Mouse (Mus musculus) brown adipose tissue, adult 24 weeks (tissue): Measurements from ENCODE around the gene Sec62. TPM values are rescaled to one million over a fixed set of nuclear protein-coding genes. Genes with fewer than 3 reads are reported as not detected.

Experiments
- H3K27ac ChIP-seq: fragments of 200-500 bp; replicated peaks from 2 replicates; pipeline ENCODE4 v1.5.1; 2012; ENCODE audit warnings: low read depth, mild to moderate bottlenecking, low read length
- H3K4me1 ChIP-seq: fragments of 200-500 bp; 2 replicates; pipeline ENCODE4 v1.6.1; 2012; ENCODE audit warnings: low read length, mixed read lengths; ENCODE audit not compliant: control insufficient read depth, insufficient read depth, insufficient read length
- H3K4me3 ChIP-seq: fragments of 200-500 bp; 2 replicates; pipeline ENCODE4 v1.5.1; 2012; ENCODE audit warnings: low read depth, mild to moderate bottlenecking, low read length, moderate library complexity; ENCODE audit not compliant: insufficient read depth
- polyA plus RNA-seq: library from polyadenylated mRNA; stranded (reverse); fragments of >200 nt; gene quantifications from 2 replicates; pipeline ENCODE4 v1.2.4, GENCODE M21; 2012; ENCODE audit not compliant: missing spikeins, insufficient read depth, insufficient read length

Gene Sec62
- 70.6 and 78.5 TPM in 2 replicates for polyA plus RNA-seq

DNA sequence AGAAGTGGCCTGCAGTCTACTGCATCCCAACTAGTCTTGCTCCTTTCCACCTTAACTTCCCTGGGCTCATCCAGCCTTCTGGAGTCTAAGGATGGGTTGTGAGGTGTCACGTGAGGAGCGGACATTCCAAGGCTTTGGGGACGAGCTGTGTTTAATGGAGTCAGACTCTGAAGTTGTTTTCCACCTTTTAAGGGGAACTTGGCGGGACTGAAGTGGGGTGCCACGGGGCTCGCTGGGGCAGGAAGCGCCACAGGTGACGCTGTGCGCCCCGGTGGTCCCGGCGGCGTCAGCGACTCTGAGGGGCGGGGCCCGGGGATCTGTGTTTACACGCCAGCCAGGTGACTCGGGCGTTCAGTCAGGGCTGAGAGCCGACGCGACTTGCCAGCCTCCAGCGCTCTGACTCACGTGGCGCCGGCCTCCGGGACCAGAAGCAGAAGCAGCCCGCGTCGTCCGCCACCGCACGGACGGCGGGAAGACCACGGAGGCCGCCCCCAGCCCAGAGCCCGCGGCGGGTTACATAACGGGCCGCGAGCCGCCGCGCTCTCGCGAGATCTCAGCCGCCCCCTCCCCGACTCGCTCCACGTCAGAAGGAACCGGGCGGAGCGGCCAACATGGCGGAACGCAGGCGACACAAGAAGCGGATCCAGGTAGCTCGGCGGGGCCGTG is at the start of gene Sec62:
Gene Sec62 (plus strand): TSS at position 139 of the 666 bp plus-strand sequence.
- peaks cover 3% of the 10 kb centered on the region for H3K4me1 ChIP-seq
- peak within 1 kb of the TSS; percentile 99 for H3K27ac ChIP-seq

DNA sequence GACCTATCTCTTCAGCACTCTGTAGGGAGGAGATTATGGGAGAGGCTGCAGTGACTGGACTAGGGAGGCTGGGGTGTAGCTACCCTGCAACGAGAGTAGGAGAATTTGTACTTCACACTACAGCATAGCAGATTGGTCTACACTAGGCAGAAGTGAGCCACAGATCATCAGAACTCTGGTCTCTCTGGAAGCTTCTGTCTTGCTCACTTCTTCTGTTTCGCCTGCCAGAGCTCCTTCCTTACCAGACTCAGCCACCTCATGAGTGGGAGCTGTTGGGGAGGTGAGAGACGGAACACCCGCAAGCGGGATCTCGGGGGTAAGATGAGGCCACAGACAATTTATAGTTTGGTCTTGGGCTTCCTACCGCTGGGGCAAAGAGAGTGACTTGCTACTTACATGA is 49.8 kb upstream of the Sec62 start:
- no peaks in the 10 kb centered on the region for H3K4me1 ChIP-seq
- no peak overlapping the region for H3K27ac ChIP-seq
- H3K4me3 ChIP-seq: no peak overlapping the region

More for the DNA sequence above, at the start of gene Sec62:
- H3K4me3 ChIP-seq: peak within 1 kb of the TSS; percentile 79

DNA sequence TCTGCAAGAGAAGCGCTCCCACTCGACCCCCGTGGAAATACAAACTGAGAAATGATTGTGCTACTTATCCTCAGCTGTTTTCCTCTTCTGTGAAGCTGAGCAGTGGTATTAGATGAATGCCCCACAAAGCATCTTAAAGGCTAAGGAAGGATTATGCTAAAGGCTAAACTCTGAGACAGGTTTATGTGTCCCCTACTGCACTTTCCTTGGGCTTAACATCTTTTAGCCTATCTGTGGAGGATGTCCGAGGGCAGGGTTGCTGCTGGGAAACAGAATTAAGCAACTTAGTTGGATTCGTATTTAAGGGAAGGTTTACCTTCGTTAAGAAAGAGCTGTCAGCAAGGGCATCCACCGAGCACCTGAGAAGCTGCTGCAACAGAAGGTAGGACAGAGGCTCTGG is 46.7 kb upstream of the Sec62 start, which contains the start of gene Samd7:
Gene Samd7 (plus strand): TSS at position 288 of the 400 bp plus-strand sequence.
- no peak within 1 kb of the TSS for H3K27ac ChIP-seq
- H3K4me1 ChIP-seq: no peaks in the 10 kb centered on the region
- no peak within 1 kb of the TSS for H3K4me3 ChIP-seq

- Histone ChIP-seq H3K27ac (no peak overlapping the region), H3K4me1 (no peaks in the 10 kb centered on the region), H3K4me3 (no peak overlapping the region)
Observed at GRCm38 (mm10) chr3:30748316-30748715, 44.4 kb upstream of the Sec62 start.

DNA sequence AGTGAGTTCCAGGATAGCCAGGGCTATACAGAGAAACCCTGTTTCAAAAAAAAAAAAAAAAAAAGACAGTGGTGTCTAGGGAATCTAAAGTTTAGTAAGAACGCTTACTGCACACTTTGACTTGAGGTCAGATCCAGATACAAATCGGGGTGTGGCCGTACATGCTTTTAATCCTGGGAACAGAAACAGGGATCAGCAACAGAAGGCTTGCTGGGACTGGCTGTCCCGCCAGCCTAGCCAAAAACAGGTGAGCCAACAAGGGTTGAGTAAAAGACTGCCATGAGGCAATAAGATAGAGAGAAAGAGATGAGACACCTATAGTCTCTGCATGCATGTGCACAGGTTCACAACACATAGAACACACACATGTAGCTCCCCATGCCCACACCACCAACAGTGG is 38.0 kb upstream of the Sec62 start:
- H3K4me3 ChIP-seq: no peak overlapping the region
- no peaks in the 10 kb centered on the region for H3K4me1 ChIP-seq
- no peak overlapping the region for H3K27ac ChIP-seq

GRCm38 (mm10) chr3:30764877-30765276 is 27.8 kb upstream of the Sec62 start:
- Histone ChIP-seq H3K4me1 (no peaks in the 10 kb centered on the region), H3K4me3 (no peak overlapping the region), H3K27ac (no peak overlapping the region)

GRCm38 (mm10) chr3:30765311-30766027 is 27.2 kb upstream of the Sec62 start:
- H3K4me3 ChIP-seq: no peak overlapping the region
- no peaks in the 10 kb centered on the region for H3K4me1 ChIP-seq
- no peak overlapping the region for H3K27ac ChIP-seq

DNA sequence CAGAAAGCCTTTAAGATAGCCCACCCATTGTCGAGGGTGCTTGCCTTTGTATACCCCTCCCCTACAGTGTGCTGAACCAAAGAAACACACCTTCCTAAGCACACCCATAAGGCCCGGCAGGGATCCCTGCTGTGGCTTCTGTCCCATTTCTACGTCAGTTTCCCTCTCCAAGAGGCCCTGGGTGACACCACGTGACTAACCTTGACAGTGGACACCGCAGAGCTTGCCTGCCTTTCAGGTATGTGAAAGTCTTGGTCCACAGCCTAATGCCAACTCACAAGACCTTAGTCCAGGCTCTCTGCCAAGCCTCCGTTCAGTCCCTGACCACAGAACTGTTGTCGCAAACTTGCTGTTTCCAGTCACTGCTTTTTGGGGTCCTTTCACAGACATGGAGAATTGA is 26.5 kb upstream of the Sec62 start:
- Histone ChIP-seq H3K4me1 (no peaks in the 10 kb centered on the region), H3K27ac (no peak overlapping the region), H3K4me3 (no peak overlapping the region)

DNA sequence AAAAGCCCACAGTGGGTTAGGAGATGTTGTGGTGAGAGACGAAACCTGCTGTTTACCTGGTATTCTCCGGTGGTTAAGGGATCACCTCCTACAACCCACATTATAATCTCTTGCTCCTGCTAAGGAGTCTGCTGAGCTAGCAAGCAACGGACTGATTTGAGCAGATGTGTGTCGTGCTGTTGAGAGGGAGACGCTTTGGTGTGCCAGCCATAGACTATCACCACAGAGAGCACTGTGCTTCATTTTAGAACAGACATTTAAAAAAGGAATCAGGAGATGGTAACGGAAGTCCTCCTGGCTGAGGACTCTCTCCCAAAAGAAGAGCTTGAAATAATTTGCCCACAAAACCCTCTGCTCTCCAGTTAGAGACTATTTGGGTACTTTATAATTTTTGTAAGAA is 25.4 kb upstream of the Sec62 start:
- Histone ChIP-seq H3K4me3 (no peak overlapping the region), H3K4me1 (no peaks in the 10 kb centered on the region)

DNA sequence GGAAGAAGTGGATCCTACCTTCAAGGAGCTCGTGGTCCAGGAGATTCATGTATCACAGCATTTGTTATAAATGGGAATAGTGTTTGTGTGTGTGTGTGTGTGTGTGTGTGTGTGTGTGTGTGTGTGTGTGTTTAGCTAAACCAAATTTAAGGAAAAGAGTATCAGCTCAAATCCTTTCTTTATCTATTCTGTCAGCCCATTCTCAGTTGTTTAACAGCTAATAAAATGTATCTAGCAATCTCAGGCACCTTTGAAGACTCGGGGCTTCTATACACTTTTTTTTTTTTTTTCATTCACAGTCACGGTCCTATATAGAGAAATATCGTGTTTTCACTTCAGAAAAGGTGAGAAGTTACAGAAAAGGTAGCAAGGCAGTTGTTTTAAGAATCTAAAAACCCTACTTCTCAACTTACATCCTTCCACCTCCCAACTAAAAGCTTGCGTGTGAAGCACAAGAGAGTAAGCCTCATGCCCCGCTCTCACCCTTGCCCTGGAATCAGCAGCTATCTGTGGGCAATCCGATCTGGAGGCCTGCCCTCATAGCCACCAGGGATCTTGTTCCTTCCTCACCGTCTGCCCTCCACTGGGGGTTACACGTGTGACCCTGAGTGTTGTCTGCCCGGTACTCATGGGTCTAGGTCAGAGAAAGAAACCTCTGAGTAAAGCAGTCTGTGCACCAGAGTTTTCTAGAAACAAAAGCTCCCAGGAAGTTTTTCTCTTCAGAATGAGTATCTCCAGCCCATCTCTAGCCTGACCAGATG is 22.7 kb upstream of the Sec62 start:
- Histone ChIP-seq H3K4me1 (no peaks in the 10 kb centered on the region), H3K4me3 (no peak overlapping the region), H3K27ac (no peak overlapping the region)

More for the DNA sequence above, 25.4 kb upstream of the Sec62 start:
- H3K27ac ChIP-seq: no peak overlapping the region

DNA sequence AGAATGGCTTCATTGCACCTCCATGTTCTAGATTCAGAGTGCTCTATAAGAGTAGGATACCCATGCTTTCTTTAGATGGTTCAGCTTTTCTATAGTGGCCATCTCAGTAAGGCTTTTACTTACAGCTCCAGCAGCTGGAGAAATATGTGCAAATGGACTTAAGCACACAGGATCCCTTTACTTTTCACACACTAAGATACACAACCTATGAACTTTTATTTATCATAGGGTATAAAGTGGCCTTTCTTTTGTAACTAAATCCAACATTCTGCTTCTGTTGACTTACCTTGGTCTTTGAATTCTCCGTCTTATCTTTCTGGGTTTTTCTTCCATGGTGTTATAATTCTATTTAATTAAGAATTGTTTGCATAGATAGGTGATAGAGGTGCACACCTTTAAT is 21.1 kb upstream of the Sec62 start:
- Histone ChIP-seq H3K4me1 (no peaks in the 10 kb centered on the region), H3K4me3 (no peak overlapping the region), H3K27ac (no peak overlapping the region)

DNA sequence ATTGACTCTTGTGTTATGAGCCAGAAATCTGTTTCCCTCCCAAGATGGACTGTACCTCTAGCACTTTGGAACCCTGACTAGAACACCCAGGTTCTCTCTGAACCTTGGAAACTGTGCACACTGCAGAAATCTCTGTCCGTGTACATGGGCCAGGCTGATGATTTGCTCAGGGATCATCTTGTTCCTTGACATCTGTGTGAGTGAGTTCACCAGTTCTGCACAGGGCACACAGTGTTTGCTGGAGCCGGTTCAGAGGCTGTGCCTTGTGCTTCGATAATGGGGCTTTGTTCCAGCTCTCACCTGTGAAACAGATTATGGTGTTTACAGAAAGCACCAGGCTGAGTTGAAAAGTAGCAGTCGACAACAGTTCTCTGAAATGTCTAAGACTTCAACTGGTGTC is 20.0 kb upstream of the Sec62 start:
- Histone ChIP-seq H3K4me3 (no peak overlapping the region), H3K27ac (no peak overlapping the region), H3K4me1 (no peaks in the 10 kb centered on the region)

DNA sequence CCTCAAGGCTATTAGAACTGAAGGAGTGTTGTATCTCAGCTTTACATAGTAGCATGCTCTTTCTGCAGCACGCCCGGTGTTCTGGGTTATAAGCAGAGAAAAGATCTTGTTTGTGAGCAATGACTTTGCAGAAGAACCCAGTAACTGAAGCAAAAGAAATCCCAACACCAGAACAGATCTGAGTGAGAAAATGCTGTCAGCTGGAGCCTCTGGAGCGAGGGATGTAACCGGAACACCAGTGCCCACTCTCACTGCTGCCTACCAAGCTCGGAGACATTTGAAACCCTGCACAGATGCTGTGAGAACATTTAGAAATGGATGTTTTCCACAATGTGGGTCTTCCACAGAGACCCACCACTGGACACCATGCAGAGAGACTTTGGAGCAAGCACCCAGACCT is 18.0 kb upstream of the Sec62 start:
- no peak overlapping the region for H3K4me3 ChIP-seq
- no peak overlapping the region for H3K27ac ChIP-seq
- no peaks in the 10 kb centered on the region for H3K4me1 ChIP-seq

DNA sequence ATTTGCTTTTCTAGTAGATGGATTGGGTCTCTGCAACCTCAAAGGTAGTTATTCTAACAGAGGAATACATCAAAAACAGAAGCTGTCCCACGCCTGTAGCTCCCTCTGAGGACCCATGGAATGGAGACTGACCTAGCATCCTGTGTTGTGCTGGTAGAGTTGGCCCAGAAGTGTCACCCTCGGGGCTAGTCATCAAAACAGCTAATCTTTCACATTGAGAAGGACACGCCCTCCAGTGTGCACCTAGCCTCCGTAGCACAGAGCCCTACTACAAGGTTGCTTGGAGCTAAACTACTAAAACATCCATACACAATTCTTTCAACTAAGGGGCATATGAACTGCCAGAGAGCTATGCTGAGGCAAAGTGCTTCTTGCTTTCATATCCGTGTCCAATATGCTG is 14.7 kb upstream of the Sec62 start:
- no peaks in the 10 kb centered on the region for H3K4me1 ChIP-seq
- H3K27ac ChIP-seq: no peak overlapping the region
- H3K4me3 ChIP-seq: no peak overlapping the region

GRCm38 (mm10) chr3:30788531-30788930 is 4.1 kb upstream of the Sec62 start:
- H3K4me1 ChIP-seq: no peaks in the 10 kb centered on the region
- no peak overlapping the region for H3K4me3 ChIP-seq
- no peak overlapping the region for H3K27ac ChIP-seq
